Mouse (Mus musculus): ENCODE measurements around the gene Plscr3.

DNA sequence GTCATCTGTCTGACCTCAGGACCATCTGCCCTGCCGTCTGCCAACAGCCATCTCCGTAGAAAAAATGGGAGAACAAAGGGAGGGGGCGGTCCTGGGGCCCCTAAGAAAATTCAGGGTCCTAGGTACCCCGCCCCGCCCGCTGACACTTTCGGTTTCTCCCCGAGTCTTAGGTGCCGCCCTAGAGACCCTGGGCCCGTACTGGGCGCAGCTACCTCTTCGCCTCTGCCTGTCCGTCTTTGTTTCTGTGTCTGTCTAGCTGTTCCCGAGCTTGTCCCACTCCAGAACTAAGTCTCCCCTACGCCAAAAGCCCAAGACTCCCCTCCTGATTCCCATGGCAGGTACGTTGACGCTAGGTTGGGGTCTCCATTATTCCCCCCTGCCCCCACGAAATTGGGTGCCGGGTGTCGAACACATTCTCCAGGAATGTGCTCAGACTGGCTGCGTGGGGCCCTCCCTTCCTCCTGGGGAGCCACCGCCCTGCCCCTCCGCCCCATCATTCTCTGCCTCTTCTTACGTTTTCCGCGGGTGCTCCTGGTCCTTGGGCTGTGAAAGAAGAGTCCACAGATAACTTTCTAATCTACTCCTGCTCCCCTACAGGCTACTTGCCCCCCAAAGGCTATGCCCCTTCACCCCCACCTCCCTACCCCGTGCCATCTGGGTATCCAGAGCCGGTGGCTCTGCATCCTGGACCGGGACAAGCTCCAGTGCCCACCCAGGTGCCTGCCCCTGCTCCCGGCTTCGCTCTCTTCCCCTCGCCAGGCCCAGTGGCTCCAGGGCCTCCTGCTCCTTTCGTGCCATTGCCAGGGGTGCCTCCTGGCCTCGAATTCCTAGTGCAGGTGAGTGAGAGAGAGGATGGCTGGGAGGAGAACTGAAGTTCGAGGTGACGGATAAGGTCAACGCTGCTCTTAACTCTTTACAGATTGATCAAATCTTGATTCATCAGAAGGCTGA is 837 bp downstream of the Plscr3 start:
- TF ChIP-seq GATA1 (IDR thresholded peaks at IDR 0.05; ENCODE audit: borderline replicate concordance, low read length), result no peak
- no peak for TF ChIP-seq FLI1 (IDR thresholded peaks at IDR 0.05; ENCODE audit: low read length)
